Mouse (Mus musculus): ENCODE results near the gene Spdye4a.

GRCm38 (mm10) chr5:143272108-143272507 is 45.4 kb upstream of the Spdye4a start:
- TF ChIP-seq GATA1 (IDR thresholded peaks at IDR 0.05; ENCODE audit: borderline replicate concordance, low read length) (no peak), CTCF (IDR thresholded peaks at IDR 0.05; ENCODE audit: low read depth, low read length) (no peak), TAL1 (conservative IDR thresholded peaks at IDR 0.05; ENCODE audit: low read depth, low read length) (no peak), POLR2AphosphoS5 (IDR thresholded peaks at IDR 0.05; ENCODE audit: insufficient replicate concordance, low read depth, low read length) (no peak)

Data from G1E (cell line).